In the genomic region with DNA sequence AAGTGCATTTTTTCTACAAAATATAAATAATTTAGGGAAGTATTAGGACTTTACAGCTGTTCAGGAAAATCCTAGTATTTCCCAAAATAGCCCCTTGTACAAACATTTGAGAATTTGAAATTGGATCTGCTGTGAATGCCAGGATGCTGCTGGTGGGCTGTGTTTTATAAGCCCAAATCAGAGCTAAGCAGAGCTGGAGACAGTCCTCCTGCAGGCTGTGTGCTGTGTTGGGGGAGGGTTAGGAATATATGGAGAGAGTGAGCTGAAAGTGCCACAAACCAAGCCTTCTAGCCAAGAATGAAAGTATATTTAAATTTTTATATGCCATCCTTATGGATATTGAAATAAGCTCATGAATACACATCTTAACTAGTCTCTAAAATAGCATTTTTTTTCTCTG, we compare ENCODE assay signal across 22 mouse cellular contexts. TPM values are rescaled to one million over a fixed set of nuclear protein-coding genes. Genes with fewer than 3 reads are reported as not detected.
A peak's percentile ranks its signal among the peaks of the same experiment; 100 is the strongest.
DNase-seq lines count a peak whose midpoint lies in the region; ATAC-seq lines count a peak whose summit lies in the region.
"Had no signal": no experiment of that assay in that cellular context is flagged by ENCODE, and none has a peak within 500 bp of the region (broad histone marks: within the 10 kb centered on the region; RNA-seq: fewer than 3 reads in every experiment).

No protein-coding gene starts in this region.

- no peaks in the 10 kb centered on the region for H3K27me3 ChIP-seq in intestine, embryonic 15.5 days (replicated peaks)
- no peaks in the 10 kb centered on the region for H3K27me3 ChIP-seq in hindbrain, embryonic 16.5 days (replicated peaks; ENCODE audit: control insufficient read depth, insufficient read depth, low read length)
- H3K27me3 ChIP-seq: heart, embryonic 15.5 days; hindbrain, embryonic 15.5 days; liver, embryonic 13.5 days; midbrain, embryonic 15.5 days; neural tube, embryonic 15.5 days had no signal

- no peak overlapping the region for H3K4me2 ChIP-seq in intestine, embryonic 15.5 days (replicated peaks)
- no peak overlapping the region for H3K4me2 ChIP-seq in hindbrain, embryonic 16.5 days (ENCODE audit: low read length)
- H3K4me2 ChIP-seq: heart, embryonic 15.5 days; hindbrain, embryonic 15.5 days; liver, embryonic 13.5 days; midbrain, embryonic 15.5 days; neural tube, embryonic 15.5 days had no signal

- no peak overlapping the region for H3K4me3 ChIP-seq in intestine, embryonic 15.5 days (replicated peaks)
- H3K4me3 ChIP-seq in hindbrain, embryonic 16.5 days (ENCODE audit: low read length): no peak overlapping the region
- H3K4me3 ChIP-seq: heart, embryonic 15.5 days; hindbrain, embryonic 15.5 days; liver, embryonic 13.5 days; midbrain, embryonic 15.5 days; myocyte; neural tube, embryonic 15.5 days had no signal

- H3K4me1 ChIP-seq in intestine, embryonic 15.5 days (replicated peaks): peaks cover 10% of the 10 kb centered on the region; the same call in 1 of the 2 replicates
- H3K4me1 ChIP-seq in hindbrain, embryonic 16.5 days (ENCODE audit: control insufficient read depth, insufficient read depth, low read depth, low read length): peaks cover 2% of the 10 kb centered on the region; the same call in 1 of the 2 replicates
- H3K4me1 ChIP-seq: liver, embryonic 13.5 days had no signal

- H3K36me3 ChIP-seq in intestine, embryonic 15.5 days: no peaks in the 10 kb centered on the region
- H3K36me3 ChIP-seq in hindbrain, embryonic 16.5 days (ENCODE audit: control insufficient read depth, insufficient read depth, low read length): no peaks in the 10 kb centered on the region
- H3K36me3 ChIP-seq: hindbrain, embryonic 15.5 days; liver, embryonic 13.5 days; midbrain, embryonic 15.5 days; neural tube, embryonic 15.5 days had no signal

- H3K27ac ChIP-seq in intestine, embryonic 15.5 days: peak overlapping the region; percentile 52; the same call in 1 of the 2 replicates
- no peak overlapping the region for H3K27ac ChIP-seq in hindbrain, embryonic 16.5 days (ENCODE audit: low read depth, low read length)
- H3K27ac ChIP-seq: heart, embryonic 15.5 days; hindbrain, embryonic 15.5 days; liver, embryonic 13.5 days; midbrain, embryonic 15.5 days; neural tube, embryonic 15.5 days had no signal

- ATAC-seq in frontal cortex, adult (ENCODE audit: low TSS enrichment): peak; percentile 69
- ATAC-seq in intestine, embryonic 15.5 days: peak; percentile 42; the same call in 1 of the 2 replicates
- ATAC-seq in hindbrain, embryonic 16.5 days: no peak
- ATAC-seq: midbrain, embryonic 15.5 days had no signal

- no peak for DNase-seq in frontal cortex, adult 2 months (ENCODE audit: extremely low spot score in 1 of 2, low spot score in 1 of 2)
- peak; percentile 47 to 62 for DNase-seq in right cerebral cortex, postnatal 10 days (ENCODE audit: low spot score in 2 of 2)
- DNase-seq in right cerebral cortex, postnatal 36 days (ENCODE audit: low spot score in 2 of 2): no peak
- DNase-seq in yolk sac, embryonic 10.5 days (ENCODE audit: low spot score): peak; percentile 18
- DNase-seq: adrenal gland, adult 2 months; cerebellum, adult 2 months; gastrocnemius, postnatal 14 days; heart, adult 18-20 months; heart, postnatal 4 days; kidney, adult 8-10 months; kidney, postnatal 14 days; liver, embryonic 13.5 days; right cerebral cortex, postnatal 14 days; thymus, postnatal 25 days had no signal

- no peak overlapping the region for H3K9ac ChIP-seq in intestine, embryonic 15.5 days
- H3K9ac ChIP-seq in hindbrain, embryonic 16.5 days (ENCODE audit: low read depth, low read length): no peak overlapping the region
- H3K9ac ChIP-seq: heart, embryonic 15.5 days; hindbrain, embryonic 15.5 days; liver, embryonic 13.5 days; midbrain, embryonic 15.5 days; neural tube, embryonic 15.5 days had no signal

- H3K9me3 ChIP-seq in intestine, embryonic 15.5 days: no peaks in the 10 kb centered on the region
- no peaks in the 10 kb centered on the region for H3K9me3 ChIP-seq in hindbrain, embryonic 16.5 days (ENCODE audit: control insufficient read depth, low read length)
- H3K9me3 ChIP-seq: heart, embryonic 15.5 days; hindbrain, embryonic 15.5 days; liver, embryonic 13.5 days; midbrain, embryonic 15.5 days; neural tube, embryonic 15.5 days had no signal

RNA-seq across cellular contexts. Expression of a gene that starts 23.0 kb away (rescaled TPM):
- 129 and 141 TPM in 2 replicates for polyA plus RNA-seq in frontal cortex, adult 2 months (2012; rRNA removed)
- 60.6 and 66.7 TPM in 2 replicates for polyA plus RNA-seq in intestine, embryonic 15.5 days (2015; fragmentation: Nextera tagmentation; extraction: Ambion mirVana)
- 63.0 and 74.0 TPM in 2 replicates for polyA plus RNA-seq in hindbrain, embryonic 16.5 days (2015; fragmentation: Nextera tagmentation; extraction: Ambion mirVana)
- polyA plus RNA-seq: myocyte had no signal

Comparison
In these comparisons a context has a peak if more than half of its experiments do, and no peak if none do; other contexts are left out.
1. DNase-seq: peak in right cerebral cortex, postnatal 10 days (2 of 2) and yolk sac, embryonic 10.5 days (single experiment); none in frontal cortex, adult 2 months (0 of 2) and right cerebral cortex, postnatal 36 days (0 of 2).